Mouse (Mus musculus): Measurements from ENCODE around the gene Krt15.

GRCm38 (mm10) chr11:100088378-100089025 is 47.2 kb downstream of the Krt15 start:
- TF ChIP-seq CTCF (IDR thresholded peaks at IDR 0.05; ENCODE audit: borderline replicate concordance, extremely low read depth, insufficient read depth, insufficient read length) (no peak), POLR2A (IDR thresholded peaks at IDR 0.05; ENCODE audit: borderline replicate concordance, extremely low read depth, insufficient read depth, insufficient read length, poor library complexity, severe bottlenecking) (no peak)

Data from brain, embryonic 14.5 days (tissue).